Mouse (Mus musculus) lung, postnatal 25 days (tissue): Measurements from ENCODE around the gene Syt5.
"Not testable (repeated sequence)": the region's sequence is repeated elsewhere in the genome, so short reads cannot be mapped to it uniquely, and the experiment has no call there.

Experiments
- DNase-seq: peaks from one replicate; pipeline ENCODE4 v3.0.0; 2022; ENCODE audit warnings: low spot score

Gene Syt5

DNA sequence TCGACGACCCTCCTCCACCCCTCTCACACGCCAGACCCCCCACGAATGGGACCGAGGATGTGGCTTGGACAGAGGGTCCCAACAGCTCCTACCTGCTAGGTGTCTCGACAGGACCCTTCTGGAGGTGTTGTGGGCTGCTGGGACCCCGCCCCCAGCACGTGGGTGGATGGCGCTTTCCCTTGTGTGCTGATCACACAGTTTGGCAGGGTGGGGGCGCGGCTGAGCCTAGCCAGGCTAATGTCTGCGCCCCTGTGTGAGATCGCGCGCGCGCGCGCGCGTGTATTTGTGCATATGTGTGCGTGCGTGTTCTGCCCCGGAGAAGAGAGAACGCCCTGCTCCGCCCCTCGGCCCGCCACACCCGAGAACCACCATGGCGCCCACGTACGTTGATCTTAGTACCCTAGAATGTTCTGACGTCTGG, at the start of gene Syt5:
TSS of gene Syt5 (minus strand) at position 321 of the 421 bp plus-strand sequence.
- no peak for DNase-seq

DNA sequence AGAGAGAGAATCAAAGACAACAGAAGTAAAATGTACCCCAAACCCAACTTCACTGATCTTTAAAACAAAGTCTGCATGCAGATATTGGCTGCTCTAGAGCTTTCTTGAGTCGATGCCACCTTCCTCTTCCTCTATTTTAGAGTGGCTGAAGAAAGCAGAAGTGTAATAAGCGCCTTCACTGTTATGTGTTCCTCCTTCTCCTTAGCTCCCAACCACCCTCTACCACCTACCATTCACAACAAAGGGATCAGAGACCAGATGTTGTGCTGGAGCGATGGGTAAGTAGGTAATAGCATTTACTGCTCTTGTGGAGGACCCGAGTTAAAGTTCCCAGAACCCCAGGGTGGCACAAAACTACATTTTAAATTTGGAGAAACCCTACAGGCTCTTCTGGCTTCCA, 49.7 kb upstream of the Syt5 start:
- DNase-seq = not testable (repeated sequence)

DNA sequence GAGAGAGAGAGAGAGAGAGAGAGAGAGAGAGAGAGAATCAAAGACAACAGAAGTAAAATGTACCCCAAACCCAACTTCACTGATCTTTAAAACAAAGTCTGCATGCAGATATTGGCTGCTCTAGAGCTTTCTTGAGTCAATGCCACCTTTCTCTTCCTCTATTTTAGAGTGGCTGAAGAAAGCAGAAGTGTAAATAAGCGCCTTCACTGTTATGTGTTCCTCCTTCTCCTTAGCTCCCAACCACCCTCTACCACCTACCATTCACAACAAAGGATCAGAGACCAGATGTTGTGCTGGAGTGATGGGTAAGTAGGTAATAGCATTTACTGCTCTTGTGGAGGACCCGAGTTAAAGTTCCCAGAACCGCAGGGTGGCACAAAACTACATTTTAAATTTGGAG, 34.1 kb upstream of the Syt5 start:
- DNase-seq = not testable (repeated sequence)

DNA sequence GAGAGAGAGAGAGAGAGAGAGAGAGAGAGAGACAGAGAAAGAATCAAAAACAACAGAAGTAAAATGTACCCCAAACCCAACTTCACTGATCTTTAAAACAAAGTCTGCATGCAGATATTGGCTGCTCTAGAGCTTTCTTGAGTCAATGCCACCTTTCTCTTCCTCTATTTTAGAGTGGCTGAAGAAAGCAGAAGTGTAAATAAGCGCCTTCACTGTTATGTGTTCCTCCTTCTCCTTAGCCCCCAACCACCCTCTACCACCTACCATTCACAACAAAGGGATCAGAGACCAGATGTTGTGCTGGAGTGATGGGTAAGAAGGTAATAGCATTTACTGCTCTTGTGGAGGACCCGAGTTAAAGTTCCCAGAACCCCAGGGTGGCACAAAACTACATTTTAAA, 25.0 kb upstream of the Syt5 start:
- DNase-seq = not testable (repeated sequence)

DNA sequence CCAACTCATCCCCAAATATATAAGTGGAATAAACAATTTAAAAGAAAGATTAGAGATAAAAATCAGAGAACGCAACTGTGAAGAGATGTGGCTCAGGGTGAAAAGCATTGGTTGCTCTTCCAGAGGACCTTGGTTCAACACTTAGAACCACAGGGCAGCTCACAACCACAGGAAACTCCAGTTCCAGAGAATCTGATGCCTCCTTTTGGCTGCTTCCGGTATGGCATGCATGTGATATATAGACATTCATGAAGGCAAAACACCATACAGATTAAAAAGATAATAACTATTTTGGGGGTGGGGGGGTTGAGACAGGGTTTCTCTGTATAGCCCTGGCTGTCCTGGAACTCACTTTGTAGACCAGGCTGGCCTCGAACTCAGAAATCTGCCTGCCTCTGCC, 15.3 kb upstream of the Syt5 start:
- DNase-seq = no peak

DNA sequence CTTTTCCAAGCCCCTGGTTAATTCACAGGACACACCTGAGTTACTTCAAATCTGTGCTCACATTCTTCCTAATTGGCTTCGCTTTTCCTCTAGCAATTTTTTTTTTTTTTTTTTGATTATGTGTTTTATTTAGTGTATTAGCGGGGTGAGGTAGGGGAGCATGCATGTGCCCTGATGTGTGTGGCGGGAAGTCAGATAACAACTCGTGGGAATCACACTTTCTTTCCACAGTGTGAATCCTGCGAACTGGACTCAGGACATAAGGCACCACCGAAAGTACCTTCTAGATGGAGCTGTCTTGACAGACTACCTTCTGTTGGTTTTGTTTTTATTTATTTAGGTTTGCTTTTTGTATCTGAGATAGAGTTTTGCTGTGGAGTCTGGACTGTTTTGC, 9.8 kb upstream of the Syt5 start:
- DNase-seq = no peak

DNA sequence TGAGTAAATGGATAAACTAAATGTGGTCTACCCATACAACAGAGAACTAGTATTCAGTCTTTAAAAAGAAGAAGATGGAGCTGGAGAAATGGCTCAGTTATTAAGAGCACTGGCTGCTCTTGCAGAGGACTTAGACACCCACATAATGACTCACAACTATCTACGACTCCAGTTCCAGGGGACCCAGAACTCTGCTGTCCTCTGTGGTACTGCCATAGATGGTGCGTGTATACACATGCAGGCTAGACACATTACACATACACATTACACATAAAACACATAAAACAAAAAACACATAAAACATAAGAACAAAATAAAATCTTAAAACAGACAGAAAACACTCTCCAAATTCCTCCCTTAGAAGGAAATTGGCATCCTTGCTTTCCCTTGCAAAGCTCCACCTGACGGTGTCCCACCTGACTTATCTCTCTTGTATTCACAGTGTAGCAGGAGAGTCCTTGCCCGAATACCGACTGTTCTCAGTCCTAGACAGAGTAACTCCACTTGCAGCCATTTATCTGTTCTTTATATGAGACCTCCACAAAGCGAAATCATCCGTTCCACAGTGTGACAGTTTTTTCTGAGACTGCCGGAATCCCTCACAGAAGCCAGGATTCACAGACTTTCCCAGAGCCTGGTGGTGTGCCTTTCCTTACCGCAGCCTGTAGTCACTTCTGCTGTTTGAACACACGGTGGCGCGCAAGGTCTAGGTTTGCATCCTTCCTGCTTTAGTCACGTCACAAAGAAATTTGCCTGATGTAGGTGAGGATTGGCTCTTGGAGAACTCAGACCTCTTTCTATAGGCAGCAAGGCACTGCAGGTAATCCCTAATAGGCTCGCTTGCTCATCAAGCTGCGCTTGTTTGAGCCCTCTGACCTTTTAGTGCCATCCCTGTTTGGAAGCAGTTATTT, 9.2 kb upstream of the Syt5 start:
- peak; percentile 71 for DNase-seq

- DNase-seq = peak; percentile 26
Measured at GRCm38 (mm10) chr7:4546591-4547131, 680 bp downstream of the Syt5 start.

GRCm38 (mm10) chr7:4546050-4546449, 1.3 kb downstream of the Syt5 start:
- no peak for DNase-seq

DNA sequence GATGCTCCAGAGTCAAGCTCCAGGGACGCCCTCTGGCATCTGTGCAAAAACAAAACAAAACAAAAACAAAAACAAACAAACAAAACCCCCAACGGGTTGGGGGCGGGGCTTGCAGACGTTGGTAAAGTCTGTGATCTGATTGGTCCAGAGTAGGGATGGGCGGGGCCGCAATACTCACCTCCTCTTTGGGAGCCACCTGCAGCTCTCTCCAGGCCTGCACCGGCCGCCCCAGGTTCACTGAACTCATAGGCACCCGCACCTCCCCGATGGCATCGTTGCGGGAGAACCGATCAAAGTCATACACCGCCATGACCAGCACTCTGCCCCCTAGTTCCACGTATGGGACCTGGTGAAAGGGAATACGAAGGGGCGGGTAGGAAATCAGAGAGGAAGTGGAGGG, 5.3 kb downstream of the Syt5 start:
- DNase-seq = no peak

- no peak for DNase-seq
Measured at GRCm38 (mm10) chr7:4541344-4541743, 6.0 kb downstream of the Syt5 start.

GRCm38 (mm10) chr7:4539019-4539418, 8.3 kb downstream of the Syt5 start:
- DNase-seq = no peak

GRCm38 (mm10) chr7:4537181-4537580, 10.2 kb downstream of the Syt5 start:
- no peak for DNase-seq

DNA sequence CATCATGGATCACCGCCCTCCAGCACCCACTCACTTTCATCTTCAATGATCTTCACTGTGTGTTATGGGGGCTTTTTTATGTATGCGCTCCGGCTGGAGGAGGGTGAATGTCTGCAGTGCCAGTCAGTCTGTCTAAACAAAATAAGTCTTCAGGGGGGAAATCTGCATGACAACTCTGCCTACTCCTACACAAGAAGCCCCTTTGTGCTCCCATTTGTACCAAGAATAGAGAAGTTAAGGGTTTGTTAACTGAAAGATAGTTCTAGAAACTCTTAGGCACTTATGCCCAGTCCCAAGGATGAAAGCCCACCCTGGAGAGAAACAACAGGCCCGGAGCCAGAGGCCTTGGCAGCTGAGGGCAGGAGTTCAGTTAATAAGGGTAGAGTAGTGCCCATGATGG, 11.0 kb downstream of the Syt5 start:
- no peak for DNase-seq

DNA sequence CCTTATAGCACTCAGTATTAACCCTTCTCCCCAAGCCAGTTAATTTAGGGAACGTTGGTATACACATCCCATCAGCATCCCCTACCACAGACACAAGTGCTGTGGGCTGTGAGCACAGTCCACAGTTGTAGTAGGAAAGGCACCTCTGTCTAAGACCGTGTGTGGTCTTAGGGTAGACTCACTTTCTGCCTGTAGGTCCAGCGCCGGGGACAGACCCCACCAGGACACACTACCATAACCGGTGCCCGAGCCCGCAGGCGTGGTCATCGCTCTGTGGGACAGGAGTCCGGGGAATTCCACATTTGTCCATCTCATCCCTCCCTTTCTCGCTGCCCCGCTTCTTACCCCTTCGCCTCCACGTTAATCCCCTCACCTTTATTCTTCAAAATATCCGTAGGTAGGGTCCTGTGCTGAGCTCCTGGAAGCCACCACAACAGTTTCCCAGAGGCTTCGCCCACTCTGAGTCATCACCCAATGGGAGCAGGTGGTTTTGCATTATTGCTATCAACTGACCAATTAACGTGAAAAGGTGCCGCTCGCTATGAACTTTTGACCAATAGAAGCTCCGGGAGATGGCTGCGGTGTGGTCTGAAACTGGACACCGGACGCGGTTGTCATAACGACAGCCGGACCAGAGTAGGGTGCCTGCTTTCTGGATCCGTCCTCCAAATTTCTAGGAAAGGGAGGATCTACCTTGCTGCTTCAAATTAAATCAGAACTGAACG, 15.2 kb downstream of the Syt5 start, which contains the start of gene Dnaaf3:
TSS of gene Dnaaf3 (minus strand) at position 449 of the 725 bp plus-strand sequence.
- peak; percentile 81 for DNase-seq

DNA sequence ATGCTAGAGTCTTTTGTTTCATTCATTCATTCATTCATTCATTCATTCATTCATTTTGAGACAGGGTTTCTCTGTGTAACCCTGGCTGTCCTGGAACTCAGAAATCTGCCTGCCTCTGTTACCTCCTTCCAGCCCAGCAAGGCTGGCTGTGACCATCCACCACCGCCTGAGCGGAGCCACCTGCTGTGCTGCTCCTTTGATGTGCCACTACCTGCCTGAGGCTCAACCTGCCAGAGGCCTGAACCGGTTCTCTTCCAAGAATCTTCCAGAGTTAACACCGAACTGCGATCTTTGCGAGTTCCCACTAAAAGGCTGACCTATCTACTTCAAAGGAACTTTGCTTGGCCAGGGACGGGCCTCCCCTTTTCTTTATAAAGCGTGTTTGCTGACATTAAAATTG, 17.2 kb downstream of the Syt5 start:
- not testable (repeated sequence) for DNase-seq

DNA sequence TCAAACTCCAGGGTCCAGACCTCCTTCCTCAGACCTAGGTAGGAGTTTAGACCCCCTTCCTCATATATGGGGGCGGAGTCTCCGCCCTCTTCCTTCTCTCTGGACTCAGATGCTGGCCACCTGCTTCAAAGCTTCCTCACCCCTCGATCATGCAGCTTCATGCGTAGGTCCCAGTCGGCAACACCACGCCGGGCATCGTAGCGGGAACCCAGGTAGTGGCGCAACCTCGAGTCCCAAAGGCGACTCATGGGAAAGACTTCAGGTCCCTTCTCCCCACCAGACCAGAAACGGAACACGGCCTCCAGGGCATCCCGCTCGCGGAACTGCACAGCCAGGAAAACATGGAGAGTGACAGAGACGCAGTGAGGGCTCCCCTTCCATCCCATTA, 20.0 kb downstream of the Syt5 start:
- no peak for DNase-seq

DNA sequence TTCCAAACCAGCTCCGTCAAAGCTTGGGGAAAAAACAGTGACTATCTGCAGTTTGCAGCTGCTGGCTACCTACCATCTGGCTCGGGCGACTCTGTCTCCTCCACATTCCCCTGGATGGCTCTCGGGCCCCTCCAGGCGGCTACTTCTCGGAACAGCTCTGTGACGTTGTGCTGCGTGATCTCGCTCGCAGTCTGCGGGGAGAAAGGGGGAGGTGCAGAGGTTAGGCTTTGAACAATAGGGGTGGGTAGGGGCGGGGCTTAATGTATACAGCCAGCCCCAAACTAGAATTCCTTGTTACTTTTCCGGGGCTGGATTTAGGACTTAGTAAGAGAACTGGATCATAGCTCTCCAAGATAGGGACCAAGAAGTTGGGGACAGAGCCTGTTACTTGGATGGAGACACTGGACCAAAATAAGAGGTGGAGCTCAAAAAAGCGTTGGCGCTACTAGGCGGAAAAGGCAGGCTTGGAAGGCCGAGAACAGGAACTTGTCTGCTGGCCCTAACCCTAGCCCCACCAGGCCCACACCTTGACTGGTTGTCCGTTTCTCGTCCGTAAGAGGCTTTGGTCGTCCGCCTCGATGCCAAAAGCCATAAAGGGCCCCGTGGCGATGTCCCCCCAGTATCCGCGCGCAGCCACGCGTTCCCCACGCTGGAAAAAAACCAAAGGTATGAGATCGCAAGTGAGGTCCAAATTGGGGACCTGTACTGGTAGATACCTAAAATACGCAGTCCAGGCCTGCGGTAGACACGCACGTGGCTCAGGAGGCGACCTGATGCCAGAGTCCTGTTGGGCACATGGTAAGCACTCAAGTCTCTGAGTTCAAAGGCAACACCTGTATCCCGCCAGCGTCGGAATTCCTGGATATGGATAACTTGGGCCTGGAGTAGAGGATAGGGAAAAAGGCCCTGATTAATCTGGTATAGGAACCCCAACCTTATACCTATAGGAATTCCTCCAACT, 20.7 kb downstream of the Syt5 start:
- DNase-seq = peak; percentile 78

- DNase-seq = peak; percentile 51
Measured at GRCm38 (mm10) chr7:4524212-4524922, 23.0 kb downstream of the Syt5 start, which contains the start of gene Tnni3. Gene Tnni3, minus strand, starts transcription at chr7:4524229.

DNA sequence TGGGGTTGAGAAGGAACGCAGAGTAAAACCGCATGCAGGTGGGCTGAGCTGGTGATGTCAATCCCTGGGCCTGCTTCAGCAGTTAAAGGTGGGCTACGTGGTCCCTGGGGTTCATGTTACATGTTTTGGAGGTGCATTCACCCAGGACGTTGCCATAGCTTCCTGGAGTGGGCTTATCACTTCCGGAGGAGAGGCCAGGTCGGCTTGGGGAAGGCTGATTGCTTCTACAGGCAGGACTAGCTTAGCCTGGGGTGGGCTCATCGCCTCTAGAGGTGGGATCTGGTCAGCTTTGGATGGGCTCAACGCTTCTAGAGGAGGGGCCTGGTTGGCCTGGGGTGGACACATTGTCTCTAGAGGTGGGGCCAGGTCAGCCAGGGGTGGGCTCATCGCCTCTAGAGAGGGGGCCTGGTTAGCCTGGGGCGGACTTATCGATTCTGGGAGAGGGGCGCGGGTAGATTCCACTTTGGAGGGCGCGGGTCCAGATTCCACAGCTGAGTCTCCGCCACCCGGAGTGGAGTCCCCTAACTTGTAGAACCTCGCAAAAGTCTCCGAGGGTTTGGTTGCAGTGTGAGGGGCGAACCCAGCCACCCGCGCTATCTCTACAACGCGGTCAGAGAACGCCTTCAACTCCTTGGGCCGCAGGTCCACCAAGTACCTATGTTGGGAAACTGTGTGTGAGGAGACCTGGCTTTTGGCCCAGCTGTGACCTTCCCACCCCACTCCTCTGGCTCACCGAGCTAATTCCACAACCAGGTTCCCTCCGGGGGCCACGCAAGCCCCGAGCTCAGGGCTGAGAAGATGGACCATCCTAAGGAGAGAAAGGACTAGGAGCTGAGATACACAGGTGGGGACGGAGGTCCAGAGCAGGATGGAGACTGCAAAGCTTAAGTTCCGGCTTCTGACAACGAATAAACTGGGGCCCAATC, 23.9 kb downstream of the Syt5 start:
- DNase-seq = no peak
